Comparison of ENCODE assay signal across 8 mouse cellular contexts in genomic region chr7:133116542-133116941, GRCm38 (mm10). TPM values are rescaled to one million over a fixed set of nuclear protein-coding genes. Genes with fewer than 3 reads are reported as not detected.
DNase-seq lines count a peak whose midpoint lies in the region; ATAC-seq and TF ChIP-seq lines count a peak whose summit lies in the region.
"Had no signal": no experiment of that assay in that cellular context is flagged by ENCODE, and none has a peak within 500 bp of the region (broad histone marks: within the 10 kb centered on the region; RNA-seq: fewer than 3 reads in every experiment).

No protein-coding gene starts in this region.

- H3K9me3 ChIP-seq in hindbrain, embryonic 16.5 days (ENCODE audit: control insufficient read depth, low read length): no peaks in the 10 kb centered on the region
- H3K9me3 ChIP-seq in hindbrain, embryonic 13.5 days: no peaks in the 10 kb centered on the region
- H3K9me3 ChIP-seq in megakaryocyte, embryonic 14.5 days: no peaks in the 10 kb centered on the region
- H3K9me3 ChIP-seq in intestine, postnatal 0 days (ENCODE audit: control insufficient read depth): no peaks in the 10 kb centered on the region
- H3K9me3 ChIP-seq: forebrain, embryonic 13.5 days had no signal

- no peak overlapping the region for H3K4me3 ChIP-seq in hindbrain, embryonic 16.5 days (ENCODE audit: low read length)
- no peak overlapping the region for H3K4me3 ChIP-seq in hindbrain, embryonic 13.5 days
- H3K4me3 ChIP-seq in megakaryocyte, embryonic 14.5 days (replicated peaks): peak overlapping the region; percentile 92
- no peak overlapping the region for H3K4me3 ChIP-seq in intestine, postnatal 0 days (ENCODE audit: low read depth, low read length)
- H3K4me3 ChIP-seq: forebrain, embryonic 13.5 days had no signal

- ATAC-seq in hindbrain, embryonic 16.5 days: no peak
- ATAC-seq in hindbrain, embryonic 13.5 days (ENCODE audit: low FRiP score): no peak
- ATAC-seq in megakaryocyte, adult 5-6 weeks (ENCODE audit: poor library complexity, severe bottlenecking): no peak
- peak; percentile 76 for ATAC-seq in intestine, postnatal 0 days
- ATAC-seq: forebrain, embryonic 13.5 days had no signal

- no peak overlapping the region for H3K4me2 ChIP-seq in hindbrain, embryonic 16.5 days (ENCODE audit: low read length)
- H3K4me2 ChIP-seq in hindbrain, embryonic 13.5 days: no peak overlapping the region
- peak overlapping the region; percentile 66 for H3K4me2 ChIP-seq in intestine, postnatal 0 days (replicated peaks; ENCODE audit: low read depth)

- peak overlapping the region; percentile 17; the same call in 1 of the 2 replicates for H3K27ac ChIP-seq in hindbrain, embryonic 16.5 days (ENCODE audit: low read depth, low read length)
- H3K27ac ChIP-seq in hindbrain, embryonic 13.5 days: no peak overlapping the region
- H3K27ac ChIP-seq in intestine, postnatal 0 days (ENCODE audit: low read depth, low read length): peak overlapping the region; percentile 90
- H3K27ac ChIP-seq: forebrain, embryonic 13.5 days had no signal

- H3K9ac ChIP-seq in hindbrain, embryonic 16.5 days (ENCODE audit: low read depth, low read length): no peak overlapping the region
- no peak overlapping the region for H3K9ac ChIP-seq in hindbrain, embryonic 13.5 days
- H3K9ac ChIP-seq in intestine, postnatal 0 days (ENCODE audit: low read depth, low read length): no peak overlapping the region

- no peaks in the 10 kb centered on the region for H3K36me3 ChIP-seq in hindbrain, embryonic 16.5 days (ENCODE audit: control insufficient read depth, insufficient read depth, low read length)
- H3K36me3 ChIP-seq in hindbrain, embryonic 13.5 days: no peaks in the 10 kb centered on the region
- H3K36me3 ChIP-seq in megakaryocyte, embryonic 14.5 days (replicated peaks; ENCODE audit: low read length): peaks cover 9% of the 10 kb centered on the region
- H3K36me3 ChIP-seq in intestine, postnatal 0 days (ENCODE audit: control insufficient read depth, insufficient read depth): no peaks in the 10 kb centered on the region

- H3K4me1 ChIP-seq in hindbrain, embryonic 16.5 days (ENCODE audit: control insufficient read depth, insufficient read depth, low read depth, low read length): peaks cover 53% of the 10 kb centered on the region
- peaks cover 87% of the 10 kb centered on the region for H3K4me1 ChIP-seq in hindbrain, embryonic 13.5 days (replicated peaks)
- H3K4me1 ChIP-seq in megakaryocyte, embryonic 14.5 days: peaks cover 84% of the 10 kb centered on the region
- H3K4me1 ChIP-seq in intestine, postnatal 0 days (replicated peaks; ENCODE audit: control insufficient read depth, insufficient read depth, low read length): peaks cover 32% of the 10 kb centered on the region

- no peaks in the 10 kb centered on the region for H3K27me3 ChIP-seq in hindbrain, embryonic 16.5 days (replicated peaks; ENCODE audit: control insufficient read depth, insufficient read depth, low read length)
- no peaks in the 10 kb centered on the region for H3K27me3 ChIP-seq in hindbrain, embryonic 13.5 days
- no peaks in the 10 kb centered on the region for H3K27me3 ChIP-seq in megakaryocyte, embryonic 14.5 days (replicated peaks)
- no peaks in the 10 kb centered on the region for H3K27me3 ChIP-seq in intestine, postnatal 0 days (replicated peaks; ENCODE audit: control insufficient read depth, insufficient read depth, low read length)
- H3K27me3 ChIP-seq: forebrain, embryonic 13.5 days had no signal

- no peak for DNase-seq in yolk sac, embryonic 10.5 days (ENCODE audit: low spot score)
- no peak for DNase-seq in ovary, adult 18-20 months (ENCODE audit: low spot score)

- no peak for TF ChIP-seq CTCF in intestine, postnatal 0 days (IDR thresholded peaks at IDR 0.05; ENCODE audit: low read depth)

RNA-seq across cellular contexts. Expression of gene Fgfr2, which starts 6.6 kb away (rescaled TPM):
- polyA plus RNA-seq in hindbrain, embryonic 16.5 days (2015; fragmentation: Nextera tagmentation; extraction: Ambion mirVana): 24.1 and 27.7 TPM in 2 replicates
- polyA plus RNA-seq in hindbrain, embryonic 13.5 days (2015; fragmentation: Nextera tagmentation; extraction: Ambion mirVana): 26.3 and 33.9 TPM in 2 replicates
- polyA plus RNA-seq in megakaryocyte, embryonic 14.5 days (2012; ENCODE audit: insufficient read depth, low replicate concordance): 0.45 TPM in 1 of 2 replicates, not detected in the other
- total RNA-seq in megakaryocyte, adult 5-6 weeks (2015): 0.41 and 0.51 TPM in 2 replicates
- total RNA-seq in megakaryocyte, adult 5-6 weeks (2017): 0.26 and 0.41 TPM in 2 replicates
- polyA plus RNA-seq in intestine, postnatal 0 days (2015; fragmentation: Nextera tagmentation; extraction: Ambion mirVana): 29.5 and 29.8 TPM in 2 replicates

RNA-seq across cellular contexts. Expression of gene Ctbp2, which starts 7.6 kb away (rescaled TPM):
- polyA plus RNA-seq in hindbrain, embryonic 16.5 days (2015; fragmentation: Nextera tagmentation; extraction: Ambion mirVana): 44.9 and 57.9 TPM in 2 replicates
- polyA plus RNA-seq in hindbrain, embryonic 13.5 days (2015; fragmentation: Nextera tagmentation; extraction: Ambion mirVana): 82.8 and 85.6 TPM in 2 replicates
- 82.6 and 131 TPM in 2 replicates for polyA plus RNA-seq in megakaryocyte, embryonic 14.5 days (2012; ENCODE audit: insufficient read depth, low replicate concordance)
- 43.2 and 49.3 TPM in 2 replicates for total RNA-seq in megakaryocyte, adult 5-6 weeks (2015)
- total RNA-seq in megakaryocyte, adult 5-6 weeks (2017): 50.2 and 57.6 TPM in 2 replicates
- polyA plus RNA-seq in intestine, postnatal 0 days (2015; fragmentation: Nextera tagmentation; extraction: Ambion mirVana): 42.2 and 42.6 TPM in 2 replicates

Comparison
In these comparisons a context has a peak if more than half of its experiments do, and no peak if none do; other contexts are left out.
1. RNA of gene Fgfr2, which starts 6.6 kb away (polyA plus RNA-seq): 26.3 to 33.9 TPM in hindbrain, embryonic 13.5 days, 29.5 to 29.8 TPM in intestine, postnatal 0 days and 24.1 to 27.7 TPM in hindbrain, embryonic 16.5 days; 0.45 TPM in megakaryocyte, embryonic 14.5 days; every median in the first group is over 10 times any median in the second.